Comparison of ENCODE assay signal across 15 mouse cellular contexts in genomic region chr11:59966102-59966483, GRCm38 (mm10). TPM values are rescaled to one million over a fixed set of nuclear protein-coding genes. Genes with fewer than 3 reads are reported as not detected.
DNase-seq lines count a peak whose midpoint lies in the region; ATAC-seq lines count a peak whose summit lies in the region.
"Had no signal": no experiment of that assay in that cellular context is flagged by ENCODE, and none has a peak within 500 bp of the region (broad histone marks: within the 10 kb centered on the region; RNA-seq: fewer than 3 reads in every experiment).

No protein-coding gene starts in this region.

- peak; percentile 52 to 63 for DNase-seq in layer of hippocampus, adult 8-10 months (ENCODE audit: low spot score in 2 of 2)
- peak; percentile 60 to 73 for DNase-seq in layer of hippocampus, postnatal 14 days (ENCODE audit: low spot score in 2 of 2)
- DNase-seq in frontal cortex, postnatal 36 days (ENCODE audit: low spot score in 2 of 2) = no peak
- DNase-seq: adrenal gland, postnatal 36 days; cerebellum, adult 9-10 months; gastrocnemius, postnatal 25 days; heart, postnatal 14 days; kidney, postnatal 10 days had no signal

- no peaks in the 10 kb centered on the region for H3K9me3 ChIP-seq in intestine, embryonic 15.5 days
- H3K9me3 ChIP-seq in intestine, embryonic 16.5 days (ENCODE audit: control insufficient read depth, low read length) = no peaks in the 10 kb centered on the region
- no peaks in the 10 kb centered on the region for H3K9me3 ChIP-seq in megakaryocyte, embryonic 14.5 days
- H3K9me3 ChIP-seq: liver, embryonic 15.5 days; midbrain, embryonic 10.5 days had no signal

- peak overlapping the region; percentile 15; the same call in 1 of the 2 replicates for H3K4me2 ChIP-seq in intestine, embryonic 15.5 days (replicated peaks)
- H3K4me2 ChIP-seq in intestine, embryonic 16.5 days (ENCODE audit: low read depth, low read length) = no peak overlapping the region

- H3K36me3 ChIP-seq in intestine, embryonic 15.5 days = peaks cover 7% of the 10 kb centered on the region; the same call in 1 of the 2 replicates
- no peaks in the 10 kb centered on the region for H3K36me3 ChIP-seq in intestine, embryonic 16.5 days (ENCODE audit: control insufficient read depth, insufficient read depth, low read length)
- H3K36me3 ChIP-seq in megakaryocyte, embryonic 14.5 days (replicated peaks; ENCODE audit: low read length) = peaks cover 29% of the 10 kb centered on the region

- H3K27ac ChIP-seq in intestine, embryonic 15.5 days = no peak overlapping the region
- H3K27ac ChIP-seq in intestine, embryonic 16.5 days (ENCODE audit: low read length) = no peak overlapping the region
- H3K27ac ChIP-seq: left cerebral cortex, adult 2 months; liver, embryonic 15.5 days; midbrain, embryonic 10.5 days had no signal

- H3K9ac ChIP-seq in intestine, embryonic 15.5 days = no peak overlapping the region
- H3K9ac ChIP-seq in intestine, embryonic 16.5 days (ENCODE audit: low read depth, low read length) = no peak overlapping the region
- H3K9ac ChIP-seq: liver, embryonic 15.5 days had no signal

- no peak overlapping the region for H3K4me3 ChIP-seq in intestine, embryonic 15.5 days (replicated peaks)
- H3K4me3 ChIP-seq in intestine, embryonic 16.5 days (ENCODE audit: low read length) = no peak overlapping the region
- H3K4me3 ChIP-seq in megakaryocyte, embryonic 14.5 days (replicated peaks) = peak overlapping the region; percentile 80
- H3K4me3 ChIP-seq: left cerebral cortex, adult 2 months had no signal

- no peak for ATAC-seq in intestine, embryonic 15.5 days
- no peak for ATAC-seq in intestine, embryonic 16.5 days
- no peak for ATAC-seq in megakaryocyte, adult 5-6 weeks (ENCODE audit: poor library complexity, severe bottlenecking)

- H3K4me1 ChIP-seq in intestine, embryonic 15.5 days (replicated peaks) = peaks cover 30% of the 10 kb centered on the region
- peaks cover 23% of the 10 kb centered on the region for H3K4me1 ChIP-seq in intestine, embryonic 16.5 days (ENCODE audit: control insufficient read depth, insufficient read depth, low read length)
- H3K4me1 ChIP-seq in megakaryocyte, embryonic 14.5 days = peaks cover 83% of the 10 kb centered on the region

- H3K27me3 ChIP-seq in intestine, embryonic 15.5 days (replicated peaks) = peaks cover 13% of the 10 kb centered on the region
- peaks cover 11% of the 10 kb centered on the region; the same call in 1 of the 2 replicates for H3K27me3 ChIP-seq in intestine, embryonic 16.5 days (replicated peaks; ENCODE audit: control insufficient read depth, insufficient read depth, low read length)
- peaks cover 8% of the 10 kb centered on the region for H3K27me3 ChIP-seq in megakaryocyte, embryonic 14.5 days (replicated peaks)

- 28% methylated on average over 4 of the region's 4 CpGs for WGBS in intestine, embryonic 15.5 days
- WGBS in intestine, embryonic 16.5 days = 28% methylated on average over 4 of the region's 4 CpGs

RNA-seq across cellular contexts. Expression of gene Rasd1, which starts 1.3 kb away (rescaled TPM):
- polyA plus RNA-seq in intestine, embryonic 15.5 days (2015; fragmentation: Nextera tagmentation; extraction: Ambion mirVana) = 2.1 and 2.6 TPM in 2 replicates
- polyA plus RNA-seq in intestine, embryonic 16.5 days (2015; fragmentation: Nextera tagmentation; extraction: Ambion mirVana) = 2.0 and 2.3 TPM in 2 replicates
- polyA plus RNA-seq in megakaryocyte, embryonic 14.5 days (2012; ENCODE audit: insufficient read depth, low replicate concordance) = 6.4 and 17.3 TPM in 2 replicates
- 0.09 and 0.16 TPM in 2 replicates for total RNA-seq in megakaryocyte, adult 5-6 weeks (2015)
- total RNA-seq in megakaryocyte, adult 5-6 weeks (2017) = 0.40 TPM in 1 of 2 replicates, not detected in the other
- 10 to 100 TPM; 34.8 to 47.6 (median 41.1) TPM for total RNA-seq in layer of hippocampus, adult 8-10 months (2022)
- total RNA-seq in layer of hippocampus, postnatal 14 days (2021) = 10 to 100 TPM; 51.3 to 56.5 TPM

RNA-seq across cellular contexts. Expression of gene Med9, which starts 18.1 kb away (rescaled TPM):
- 34.5 and 35.6 TPM in 2 replicates for polyA plus RNA-seq in intestine, embryonic 15.5 days (2015; fragmentation: Nextera tagmentation; extraction: Ambion mirVana)
- 33.0 and 33.4 TPM in 2 replicates for polyA plus RNA-seq in intestine, embryonic 16.5 days (2015; fragmentation: Nextera tagmentation; extraction: Ambion mirVana)
- polyA plus RNA-seq in megakaryocyte, embryonic 14.5 days (2012; ENCODE audit: insufficient read depth, low replicate concordance) = 62.8 and 76.8 TPM in 2 replicates
- 10.3 and 11.0 TPM in 2 replicates for total RNA-seq in megakaryocyte, adult 5-6 weeks (2015)
- 14.0 and 14.1 TPM in 2 replicates for total RNA-seq in megakaryocyte, adult 5-6 weeks (2017)
- 10 to 100 TPM; 34.2 to 40.1 (median 34.8) TPM for total RNA-seq in layer of hippocampus, adult 8-10 months (2022)
- 10 to 100 TPM; 30.2 to 31.9 TPM for total RNA-seq in layer of hippocampus, postnatal 14 days (2021)

Comparison
In these comparisons a context has a peak if more than half of its experiments do, and no peak if none do; other contexts are left out.
1. DNase-seq: peak in layer of hippocampus, adult 8-10 months (2 of 2) and layer of hippocampus, postnatal 14 days (2 of 2); none in frontal cortex, postnatal 36 days (0 of 2).
2. RNA of gene Rasd1, which starts 1.3 kb away (total RNA-seq): 51.3 to 56.5 TPM in layer of hippocampus, postnatal 14 days and 34.8 to 47.6 TPM in layer of hippocampus, adult 8-10 months; 0.09 to 0.40 TPM in megakaryocyte, adult 5-6 weeks; every median in the first group is over 10 times any median in the second.